Mouse (Mus musculus): ENCODE results near the gene Efcab6.

DNA sequence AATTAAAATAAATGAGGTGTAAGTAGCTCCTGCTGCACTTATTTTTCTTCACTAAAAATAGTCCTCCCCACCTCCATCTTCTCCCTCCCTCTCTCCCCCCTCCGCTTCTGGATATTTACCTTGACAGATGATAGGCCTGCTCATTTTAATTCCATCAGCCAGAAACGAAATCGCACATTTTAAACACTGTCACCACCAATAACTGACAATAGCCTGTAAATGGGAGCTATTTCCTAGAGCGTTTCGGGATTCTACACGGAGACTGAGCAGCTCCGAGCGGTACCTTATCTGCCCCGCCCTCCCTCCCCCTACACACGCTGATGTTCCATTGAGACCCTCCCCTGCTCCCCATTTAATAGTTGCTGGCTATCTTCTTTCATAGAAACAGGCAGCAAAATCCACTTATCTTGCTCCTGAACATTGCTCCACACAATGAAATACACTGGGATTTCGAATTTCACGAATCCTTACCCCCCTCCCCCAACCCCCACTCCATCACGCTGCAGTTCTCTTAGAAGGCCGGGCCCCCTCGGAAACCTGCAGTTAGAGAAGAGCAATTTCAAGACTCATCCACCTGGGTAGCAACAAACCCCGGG lies 4.4 kb upstream of the Efcab6 start:
- no peak for TF ChIP-seq CTCF (IDR thresholded peaks at IDR 0.05; ENCODE audit: low read depth)
- no peak for TF ChIP-seq EP300 (IDR thresholded peaks at IDR 0.05; ENCODE audit: low read depth)
